Mouse (Mus musculus): ENCODE data around the gene Agbl2. TPM values are rescaled to one million over a fixed set of nuclear protein-coding genes. Genes with fewer than 3 reads are reported as not detected.

The Agbl2 gene
- total RNA-seq, 4 experiments from 2014 or later = 1.1 to 2.0 (median 1.5) TPM

DNA sequence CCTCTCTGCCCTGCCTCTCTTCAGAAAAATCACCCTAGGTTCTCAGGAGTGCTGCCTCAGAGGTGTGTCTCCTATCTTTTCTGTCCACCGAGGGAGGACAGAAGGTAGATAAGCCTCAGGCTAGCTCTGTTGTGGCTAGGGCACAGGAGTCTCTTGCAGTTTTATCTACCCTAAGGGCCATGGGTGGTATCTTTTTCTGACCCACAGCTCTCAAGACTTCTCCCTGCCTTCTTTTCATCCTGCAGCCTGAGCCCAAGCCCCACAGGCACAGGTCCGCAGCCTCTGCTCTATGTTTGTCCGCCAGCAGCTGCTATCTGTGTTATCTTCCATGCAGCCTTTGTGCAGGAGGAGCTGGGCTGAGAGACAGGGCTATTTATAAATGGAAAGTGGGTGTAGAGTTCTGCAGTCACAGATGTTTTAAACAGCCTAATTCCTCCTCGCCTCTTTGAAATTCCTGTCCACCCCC is 87.6 kb downstream of the Agbl2 start:
- peak in 1 of 2 experiments; percentile 72 for DNase-seq (ENCODE audit: low spot score in 2 of 2)

DNA sequence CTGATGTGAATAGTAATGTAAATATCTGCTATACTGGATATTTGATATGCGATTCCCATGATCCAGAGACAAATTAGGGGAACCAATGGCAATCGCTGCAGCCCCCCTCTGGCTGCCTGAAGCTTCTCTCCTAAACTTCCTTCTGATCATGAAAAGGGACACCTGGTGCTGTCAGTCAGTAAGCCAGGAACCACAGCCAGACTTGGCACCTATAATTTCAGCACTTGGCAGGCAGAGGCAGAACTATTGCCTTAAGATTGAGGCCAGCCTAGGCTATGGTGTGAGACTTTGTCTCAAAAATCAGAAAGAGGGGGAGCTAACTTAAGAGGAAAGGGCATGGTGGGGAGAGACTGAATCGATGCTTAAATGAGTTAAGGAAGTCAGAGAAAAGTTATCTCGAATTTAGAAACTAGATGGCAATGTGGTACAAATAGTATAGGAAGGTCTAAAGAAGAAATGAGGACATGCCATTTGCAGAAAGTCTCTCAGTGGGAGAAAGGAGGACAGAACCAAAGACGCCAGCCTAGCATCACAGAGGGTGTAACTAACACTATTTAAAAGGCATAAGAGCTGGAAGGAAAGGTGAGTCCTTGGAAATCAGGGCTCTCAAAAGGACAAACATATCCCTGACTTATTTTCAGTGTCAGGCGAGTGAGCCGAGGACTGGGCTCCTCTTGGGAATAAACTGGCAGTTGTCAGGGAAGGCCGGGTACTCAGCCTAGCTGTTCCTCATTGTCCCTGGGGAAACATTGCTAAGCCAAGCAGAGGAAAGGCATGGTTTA is 88.8 kb downstream of the Agbl2 start:
- no peak for DNase-seq (ENCODE audit: low spot score in 2 of 2)

DNA sequence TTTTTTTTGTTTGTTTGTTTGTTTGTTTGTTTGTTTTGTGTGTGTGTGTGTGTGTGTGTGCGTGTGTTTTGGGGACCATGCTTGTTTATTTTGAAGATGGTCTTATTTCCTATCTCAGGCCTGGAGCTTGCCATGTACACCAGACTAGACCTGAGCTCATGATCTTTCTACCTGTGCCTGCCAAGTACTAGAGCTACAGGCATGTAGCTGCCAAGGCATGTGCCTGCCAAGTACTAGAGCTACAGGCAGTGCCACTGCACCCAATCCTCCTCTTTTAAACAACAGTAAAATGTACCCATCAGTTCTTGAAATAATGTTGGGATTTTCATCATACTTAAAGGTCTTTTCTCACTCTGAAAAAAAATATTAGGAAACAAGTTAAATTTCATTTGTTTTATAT is 91.5 kb downstream of the Agbl2 start:
- DNase-seq (ENCODE audit: low spot score in 2 of 2) = no peak

DNA sequence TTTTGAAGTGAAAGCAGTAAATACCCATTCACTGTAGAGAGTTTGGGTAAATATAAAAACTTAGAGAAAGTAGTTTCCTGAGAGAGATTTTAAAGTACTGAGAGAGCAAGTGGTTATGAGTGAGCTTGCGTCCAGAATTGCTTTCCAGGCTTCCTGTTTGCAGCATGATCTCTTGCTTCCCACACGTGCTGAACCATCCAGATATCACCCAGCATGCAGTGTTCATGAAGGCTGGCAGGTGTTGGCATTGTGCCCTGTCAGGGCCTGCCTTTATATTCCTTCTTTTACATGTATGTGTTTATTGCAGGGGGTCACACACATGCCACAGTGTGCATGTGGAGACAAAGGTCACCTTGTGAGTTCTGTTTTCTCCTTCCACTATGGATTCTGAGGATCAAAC is 92.7 kb downstream of the Agbl2 start:
- no peak for DNase-seq (ENCODE audit: low spot score in 2 of 2)

DNA sequence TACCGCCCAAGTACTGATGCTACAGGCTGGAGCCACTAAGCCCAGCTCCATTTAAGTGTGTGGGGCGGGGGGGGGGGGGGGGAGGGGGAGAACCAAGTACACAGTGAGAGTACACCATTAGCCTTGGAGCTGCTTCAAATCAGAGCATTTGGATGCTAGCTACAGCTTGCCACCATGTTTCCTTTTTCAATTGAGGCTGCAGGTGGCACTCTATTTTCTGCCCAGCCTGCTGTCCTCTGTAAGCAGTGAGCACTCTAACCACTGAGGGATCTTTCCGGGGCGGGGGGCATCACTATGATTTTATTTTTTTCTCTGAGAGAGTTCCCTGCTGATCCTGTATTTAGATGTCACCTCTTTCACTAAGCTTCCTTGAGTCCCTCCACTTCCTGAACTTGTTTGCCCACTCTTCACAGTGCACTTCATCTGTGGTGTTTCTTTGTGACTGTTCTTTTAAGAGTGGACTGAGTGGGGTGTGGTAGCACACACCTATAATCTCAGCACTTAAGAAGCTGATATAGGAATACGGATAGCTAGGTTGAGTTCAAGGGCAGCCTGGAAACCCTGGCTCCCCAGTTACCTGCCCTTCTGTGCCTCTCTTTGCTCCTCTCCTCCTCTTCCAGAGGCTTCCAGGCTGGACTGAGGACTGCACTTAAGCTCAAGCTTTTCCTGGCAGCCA is 95.2 kb downstream of the Agbl2 start:
- DNase-seq (ENCODE audit: low spot score in 2 of 2) = no peak

DNA sequence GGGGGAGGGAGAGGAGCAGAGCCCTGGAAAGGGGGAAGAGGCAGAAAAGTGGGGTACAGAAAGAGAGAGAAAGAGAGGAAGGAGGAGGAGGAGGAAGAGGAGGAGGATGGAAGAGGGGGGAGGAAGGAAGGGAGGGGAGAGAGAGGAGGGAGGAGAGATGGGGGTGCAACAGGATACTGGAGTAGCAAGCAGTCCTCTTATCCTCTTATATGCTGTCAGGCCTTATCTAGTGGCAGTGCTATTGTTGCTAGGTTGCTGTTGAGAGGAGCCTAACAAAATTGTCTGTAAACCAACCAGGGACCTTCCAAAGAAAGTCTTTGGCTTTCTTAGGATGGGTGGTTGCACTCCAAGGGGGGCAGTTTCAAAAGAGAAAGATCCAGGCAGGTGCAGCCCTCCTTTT is 96.9 kb downstream of the Agbl2 start:
- no peak for DNase-seq (ENCODE audit: low spot score in 2 of 2)

DNA sequence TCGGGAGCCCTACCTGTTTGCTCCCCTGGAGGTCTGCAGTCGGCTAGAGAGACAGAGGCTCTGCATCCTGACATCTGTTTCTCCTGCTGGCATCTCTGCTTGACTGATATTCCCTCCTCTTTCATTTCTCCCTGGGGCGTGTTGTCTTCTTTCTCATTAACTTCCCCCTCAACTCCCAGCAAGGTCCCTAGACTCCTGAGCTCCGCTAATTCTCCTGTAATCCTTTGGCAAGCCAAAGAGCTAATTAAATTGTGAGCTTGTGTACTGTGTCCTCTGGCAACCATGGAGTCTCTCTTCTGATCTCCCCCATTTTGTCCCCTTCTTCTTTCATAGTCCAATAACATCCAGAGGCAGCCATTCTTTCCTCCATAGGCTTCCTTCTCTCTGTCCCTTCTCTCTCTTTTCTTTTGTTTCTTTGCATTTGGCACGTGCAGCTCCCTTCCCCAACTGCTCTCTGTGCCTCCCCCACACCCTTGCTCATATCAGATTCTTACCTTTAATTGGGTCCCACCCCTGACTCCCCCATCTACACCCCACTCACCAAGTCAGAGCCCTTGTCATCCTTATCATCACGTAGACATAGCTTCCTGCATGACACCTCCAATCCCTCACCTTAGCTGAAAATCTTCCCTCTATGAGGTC is 97.7 kb downstream of the Agbl2 start:
- no peak for DNase-seq (ENCODE audit: low spot score in 2 of 2)

DNA sequence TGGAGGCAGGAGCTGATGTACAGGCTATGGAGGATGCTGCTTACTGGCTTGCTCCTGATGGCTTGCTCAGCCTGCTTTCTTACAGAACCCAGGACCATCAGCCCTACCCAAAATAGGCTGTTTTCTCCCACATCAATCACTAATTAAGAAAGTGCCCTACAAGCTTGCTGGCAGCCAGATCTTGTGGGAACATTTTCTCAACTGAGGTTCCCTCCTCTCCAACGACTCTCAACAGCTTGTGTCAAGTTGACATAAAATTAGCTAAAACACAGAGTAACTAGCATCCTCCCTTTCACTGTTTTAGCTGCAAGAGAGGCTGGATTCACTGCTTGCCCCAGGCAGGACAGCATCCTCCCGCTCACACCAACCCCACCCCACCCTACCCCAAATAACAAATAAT is 99.3 kb downstream of the Agbl2 start:
- no peak for DNase-seq (ENCODE audit: low spot score in 2 of 2)

Other genes starting within 250 kb of the Agbl2 start
- gene Ptprj, start 202.1 kb upstream of the Agbl2 start, total RNA-seq (2022) = 100 to 1,000 TPM; 108 to 115 (median 111) TPM
- gene Nup160, start 105.5 kb upstream of the Agbl2 start, total RNA-seq (2022) = 10 to 100 TPM; 17.8 to 27.1 (median 22.5) TPM
- 10 to 100 TPM; 57.8 to 83.0 (median 62.5) TPM for gene Fnbp4, start 37.4 kb upstream of the Agbl2 start, total RNA-seq (2022)
- 100 to 1,000 TPM; 115 to 131 (median 120) TPM for gene Mtch2, start 64.4 kb downstream of the Agbl2 start, total RNA-seq (2022)
- 100 to 1,000 TPM; 162 to 176 (median 166) TPM for gene C1qtnf4, start 103.1 kb downstream of the Agbl2 start, total RNA-seq (2022)
- gene Kbtbd4, start 122.0 kb downstream of the Agbl2 start, total RNA-seq (2022) = 10 to 100 TPM; 32.5 to 45.7 (median 34.0) TPM
- 100 to 1,000 TPM; 234 to 266 (median 248) TPM for gene Ndufs3, start 122.1 kb downstream of the Agbl2 start, total RNA-seq (2022)
- 100 to 1,000 TPM; 119 to 137 (median 132) TPM for gene Celf1, start 157.7 kb downstream of the Agbl2 start, total RNA-seq (2022)

Measured in layer of hippocampus, adult 8-10 months (tissue).